Mouse (Mus musculus): ENCODE results near the gene Mdfic. TPM values are rescaled to one million over a fixed set of nuclear protein-coding genes. Genes with fewer than 3 reads are reported as not detected.

Mdfic gene
- polyA plus RNA-seq, 1 experiment from 2014 or later: 8.5 TPM

DNA sequence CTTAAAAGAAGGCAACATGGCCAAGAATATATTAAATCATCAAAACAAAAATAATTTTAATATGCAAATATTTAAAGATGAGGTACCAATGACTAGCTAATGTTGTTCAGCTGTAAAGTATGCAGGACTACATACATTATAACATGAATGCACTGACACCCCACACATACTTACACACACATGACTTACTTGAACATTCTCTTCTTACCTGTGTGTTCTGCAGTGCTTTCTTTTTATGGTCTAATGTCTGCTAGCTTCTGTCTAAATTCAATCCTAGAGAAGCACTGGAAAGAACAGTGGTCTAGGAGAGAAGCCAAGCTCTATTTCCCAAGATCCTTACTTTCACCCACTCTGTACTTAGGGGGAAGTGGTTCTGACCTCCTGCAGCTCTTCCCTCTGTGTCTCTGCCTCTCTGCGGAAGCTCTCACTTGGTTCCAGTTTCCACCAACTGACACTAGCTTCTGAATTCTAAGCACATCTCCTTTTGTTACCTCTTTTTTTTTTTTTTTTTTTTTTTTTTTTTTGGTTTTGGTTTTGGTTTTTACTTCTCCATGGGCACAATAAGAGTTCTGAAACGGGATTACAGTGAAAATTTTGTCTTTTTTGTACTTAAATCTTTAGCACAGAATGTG is 125.4 kb downstream of the Mdfic start:
- Histone ChIP-seq H3K27me3 (ENCODE audit: control insufficient read depth, insufficient read depth, low read length) (no peaks in the 10 kb centered on the region), H3K9ac (replicated peaks; ENCODE audit: low read length) (no peak overlapping the region), H3K36me3 (replicated peaks; ENCODE audit: control insufficient read depth, insufficient read depth, low read depth, low read length) (no peaks in the 10 kb centered on the region), H3K9me3 (replicated peaks; ENCODE audit: control insufficient read depth, low read length) (no peaks in the 10 kb centered on the region), H3K4me2 (ENCODE audit: low read depth, low read length) (no peak overlapping the region), H3K4me3 (ENCODE audit: low read depth, low read length) (no peak overlapping the region), H3K4me1 (ENCODE audit: control insufficient read depth, insufficient read depth, low read length) (no peaks in the 10 kb centered on the region), H3K27ac (replicated peaks; ENCODE audit: low read depth, low read length) (no peak overlapping the region)
- WGBS: 77% methylated on average over 2 of the region's 2 CpGs
- DNase-seq (ENCODE audit: low spot score) (no peak), ATAC-seq (replicated peaks; ENCODE audit: insufficient number of reproducible peaks, low FRiP score, low TSS enrichment, low read depth) (no peak)

All from embryonic facial prominence, embryonic 11.5 days (tissue).